Mouse (Mus musculus): Measurements from ENCODE around the gene Lman2l.
A peak's percentile ranks its signal among the peaks of the same experiment; 100 is the strongest.

The Lman2l gene

DNA sequence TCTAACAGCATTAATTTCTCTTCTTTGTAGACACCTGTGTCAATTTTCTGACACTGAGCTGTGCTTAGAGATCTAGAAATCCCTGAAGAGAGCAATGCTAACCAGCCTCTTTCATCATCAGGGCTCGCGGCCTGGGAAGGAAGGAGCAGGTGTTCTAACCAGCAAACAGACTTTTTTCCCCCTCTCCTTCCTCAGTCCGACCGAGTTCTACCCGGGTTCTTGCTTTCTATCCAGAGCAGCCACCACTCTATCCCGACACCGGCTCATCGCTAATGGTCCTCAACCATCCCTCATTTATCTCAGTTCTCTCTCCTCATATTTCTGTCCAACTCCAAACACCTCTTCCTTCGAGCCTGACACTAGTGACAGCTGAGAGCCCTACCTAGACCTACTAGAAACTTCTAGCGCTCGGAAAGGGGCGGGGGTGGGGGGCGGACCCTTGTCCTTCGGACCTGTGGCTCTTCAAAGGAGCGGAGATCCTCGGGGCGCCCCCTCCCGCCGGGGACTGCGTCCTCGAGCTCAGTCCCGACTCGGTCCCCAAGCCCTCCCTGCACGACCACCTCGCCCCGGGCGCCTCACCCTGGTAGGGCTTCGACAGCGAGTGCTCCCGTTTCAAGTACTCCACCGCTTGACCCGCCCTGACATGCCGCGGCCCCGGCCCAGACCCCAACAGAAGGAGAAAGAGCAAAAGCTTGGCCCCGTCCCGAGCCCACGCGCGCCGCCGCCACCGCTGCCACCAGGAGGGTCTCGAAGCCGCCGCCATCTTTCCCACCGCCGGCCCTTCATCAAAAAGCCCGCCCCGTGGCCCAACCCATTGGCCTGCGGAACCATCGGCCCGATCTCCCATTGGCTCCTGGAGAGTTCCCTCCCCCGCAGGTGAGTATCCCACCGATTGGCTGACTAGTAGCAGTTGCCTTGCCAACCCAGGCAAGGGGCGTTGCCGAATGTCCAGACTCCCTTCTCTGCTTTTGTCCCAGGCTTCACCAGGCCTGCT lies at the start of gene Lman2l:
TSS of gene Lman2l (minus strand) at position 801 of the 994 bp plus-strand sequence.
- peak; percentile 95 for DNase-seq (ENCODE audit: low spot score)

DNA sequence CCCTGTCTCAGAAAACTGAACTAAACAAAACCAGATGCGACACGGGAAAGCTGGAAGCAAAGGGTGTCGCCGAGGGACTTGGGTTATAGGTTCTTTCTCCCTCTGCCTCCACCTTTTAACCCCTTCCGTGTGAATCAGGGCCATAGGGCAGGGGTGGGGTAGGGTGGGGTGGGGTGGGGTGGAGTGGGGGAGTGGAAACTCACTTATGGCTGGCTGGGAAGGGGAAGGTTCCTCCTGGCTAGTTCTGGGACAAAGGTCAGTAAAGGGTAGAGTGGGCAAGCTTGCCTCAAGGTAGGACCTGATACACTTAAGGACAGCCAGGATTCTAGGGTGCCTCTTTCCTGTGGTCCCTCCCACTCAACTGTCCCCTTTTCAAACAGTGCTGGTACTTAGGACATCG lies 48.2 kb upstream of the Lman2l start:
- DNase-seq (ENCODE audit: low spot score): no peak

DNA sequence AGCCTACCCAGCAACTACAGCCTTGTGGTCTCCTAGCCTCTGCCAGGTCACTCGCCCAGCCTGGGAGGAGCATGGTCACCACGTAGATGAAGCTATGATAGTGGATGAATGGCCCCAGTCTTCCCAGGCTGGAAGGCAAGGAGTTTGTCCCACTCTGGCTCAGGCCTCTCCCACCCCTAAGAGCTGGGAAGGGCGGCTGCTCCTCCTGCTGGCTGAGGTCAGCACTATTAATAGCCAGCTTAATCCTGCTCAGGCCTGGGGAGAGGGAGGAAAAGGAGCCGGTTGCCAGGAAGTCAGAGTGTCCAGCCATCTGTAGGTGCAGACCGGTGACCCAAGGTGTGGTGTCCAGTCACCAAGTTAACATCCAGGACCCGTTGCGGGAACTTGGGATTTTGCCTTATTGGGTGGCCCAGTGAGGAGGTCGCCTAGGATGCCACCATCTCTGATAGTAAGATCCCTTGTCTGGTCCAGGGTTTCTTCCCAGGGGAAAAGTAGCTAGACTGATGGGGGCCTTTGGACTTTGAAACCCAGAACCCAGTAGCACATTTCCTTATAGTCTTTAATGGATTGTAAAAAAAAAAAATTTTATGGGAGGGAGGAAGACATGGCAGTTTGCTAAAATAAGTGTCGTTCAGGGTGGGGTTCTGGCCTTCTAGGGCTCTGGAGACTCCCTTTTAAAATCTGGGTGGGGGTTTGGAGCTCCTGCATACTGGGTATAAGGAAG lies 47.5 kb upstream of the Lman2l start:
- DNase-seq (ENCODE audit: low spot score): peak; percentile 48

DNA sequence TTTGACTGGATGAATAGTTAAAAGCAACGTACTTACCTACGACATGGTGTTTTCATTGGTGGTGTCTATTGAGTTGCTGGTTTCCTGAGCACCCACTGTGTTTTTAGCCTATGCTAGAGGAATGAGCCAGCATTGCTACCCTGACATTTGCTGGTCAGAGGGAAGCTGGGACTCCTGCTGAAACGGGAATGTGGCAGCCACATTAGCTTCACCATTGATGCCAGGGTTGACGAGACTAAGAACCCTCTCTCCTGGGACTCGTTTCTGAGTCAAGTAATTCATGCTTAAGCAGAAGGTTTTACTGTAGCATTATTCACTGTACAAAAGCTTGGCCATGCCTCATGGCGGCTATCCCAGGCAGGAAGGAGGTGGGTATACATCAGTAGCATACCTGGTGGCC lies 44.6 kb upstream of the Lman2l start:
- DNase-seq (ENCODE audit: low spot score): no peak

DNA sequence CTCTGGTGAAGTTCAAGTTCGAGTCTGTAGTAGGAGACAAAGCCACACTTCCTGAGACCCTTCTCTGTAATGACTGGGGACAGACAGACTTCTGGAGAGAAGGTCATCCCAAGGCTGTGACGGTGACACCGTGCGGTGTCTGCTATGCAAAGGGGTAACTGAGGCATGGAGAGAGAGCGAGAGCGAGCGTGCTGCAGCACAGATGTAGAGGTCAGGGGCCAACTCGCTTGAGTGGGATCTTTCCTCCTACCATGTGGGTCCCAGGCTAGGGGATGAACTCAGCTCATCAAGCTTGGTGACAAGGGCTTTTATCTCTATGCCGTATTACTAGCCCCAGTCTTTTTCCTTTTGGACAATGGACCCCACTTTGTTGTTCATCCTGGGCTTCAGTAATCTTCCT lies 42.0 kb upstream of the Lman2l start:
- DNase-seq (ENCODE audit: low spot score): no peak

DNA sequence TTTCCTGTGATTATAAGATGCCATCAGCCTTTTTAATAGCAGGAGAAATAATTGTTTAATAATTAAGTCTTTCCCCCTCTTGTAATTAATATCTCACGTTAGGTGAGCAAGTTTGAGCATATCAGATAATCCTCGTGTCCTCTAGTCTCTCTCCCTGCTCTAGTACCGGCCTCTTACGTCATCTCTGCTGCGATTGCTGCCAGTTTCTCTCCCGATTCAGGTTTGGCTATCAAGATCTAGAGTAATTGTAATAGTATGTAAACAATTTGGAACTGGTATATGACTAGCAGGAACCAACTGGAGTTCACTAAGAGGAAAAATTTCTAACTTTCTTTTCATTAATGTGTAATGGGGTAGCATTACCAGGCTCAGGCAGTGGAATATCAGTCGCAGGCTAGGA lies 40.0 kb upstream of the Lman2l start:
- no peak for DNase-seq (ENCODE audit: low spot score)

DNA sequence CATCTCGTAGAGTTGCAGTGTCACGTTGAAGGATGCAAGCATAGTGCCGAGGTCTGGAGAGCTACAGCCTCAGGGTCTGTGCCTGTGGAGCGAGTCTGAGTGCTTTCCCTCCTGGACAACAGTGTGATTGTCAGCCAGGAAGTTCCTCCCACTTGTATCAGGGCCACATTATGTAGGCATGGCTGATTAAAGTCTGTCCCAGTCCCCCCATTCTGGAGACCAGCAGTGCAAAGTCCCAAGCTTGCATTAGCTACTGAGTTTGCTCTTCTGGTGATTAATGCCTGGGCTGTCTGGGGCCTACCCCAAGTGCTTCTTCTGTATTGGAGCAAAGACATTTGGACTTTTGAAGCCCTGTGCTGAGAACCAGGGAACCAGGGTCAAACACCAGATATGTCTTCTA lies 38.8 kb upstream of the Lman2l start:
- no peak for DNase-seq (ENCODE audit: low spot score)

DNA sequence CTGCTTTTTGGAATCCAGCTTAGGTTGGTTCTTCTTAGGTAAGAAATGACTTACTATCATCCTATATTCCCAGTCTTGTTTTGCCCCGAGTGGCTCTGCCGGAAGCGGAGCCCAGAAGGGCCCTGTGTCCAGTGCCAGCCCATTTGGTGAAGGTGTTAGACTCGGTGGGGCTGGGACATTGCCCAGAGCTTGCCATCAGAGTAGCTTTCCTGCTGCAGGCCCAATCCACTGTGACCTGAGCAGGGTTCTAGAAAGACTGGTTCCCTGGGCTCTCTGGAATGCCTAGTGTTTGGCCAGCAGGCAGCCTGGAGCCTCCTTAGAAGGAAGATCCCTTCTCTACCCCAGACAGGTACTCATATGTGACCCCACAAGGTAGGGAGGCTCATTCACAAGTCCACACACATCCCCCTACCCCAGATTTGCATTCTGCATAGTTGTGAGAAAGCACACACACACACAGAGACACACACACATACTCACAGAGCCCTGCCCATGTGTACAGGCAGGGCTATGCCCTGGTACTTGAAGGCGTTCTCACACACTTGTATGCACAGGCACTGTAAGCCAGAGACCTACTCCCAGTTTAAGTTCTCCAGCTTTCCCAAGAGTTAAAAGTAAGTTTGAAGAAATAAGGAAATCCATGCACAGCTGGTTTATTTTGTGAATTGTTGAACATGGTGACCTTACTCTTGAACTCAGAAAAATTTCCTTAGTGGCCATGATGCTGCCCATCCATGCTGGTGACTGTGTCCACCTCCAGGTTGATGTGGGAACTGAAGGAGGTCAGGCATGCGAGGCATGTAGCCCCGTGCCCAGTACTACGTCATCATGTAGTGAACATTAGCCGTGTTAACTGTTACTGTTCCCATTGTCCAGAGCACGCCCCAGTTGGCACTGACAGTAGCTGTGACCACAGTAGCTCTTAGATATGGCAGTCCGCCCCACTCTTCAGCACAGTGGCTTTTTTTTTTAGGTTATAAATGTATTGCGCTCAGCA lies 35.1 kb upstream of the Lman2l start:
- no peak for DNase-seq (ENCODE audit: low spot score)

DNA sequence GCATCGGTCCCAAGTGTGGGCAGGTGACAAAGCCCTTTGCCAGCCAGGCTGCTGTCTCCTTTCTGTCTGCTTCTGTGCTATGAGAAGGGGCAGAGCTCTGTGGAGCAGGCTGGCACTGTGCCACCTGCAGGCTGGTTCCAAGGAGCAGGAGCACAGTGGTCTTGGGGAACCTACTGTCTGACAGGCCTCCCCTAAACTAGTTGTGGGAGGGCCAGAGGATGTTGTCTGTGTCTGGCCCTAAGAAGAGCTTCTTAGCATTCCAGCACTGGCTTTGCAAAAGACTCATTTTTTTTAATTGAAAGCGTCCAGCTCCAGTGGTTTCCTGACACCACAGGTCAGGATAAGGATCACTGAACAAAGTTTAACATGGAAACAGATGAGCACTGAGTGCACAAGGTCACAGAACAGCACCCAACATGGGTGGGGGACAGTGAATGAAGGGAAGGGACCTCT lies 33.3 kb upstream of the Lman2l start:
- no peak for DNase-seq (ENCODE audit: low spot score)

DNA sequence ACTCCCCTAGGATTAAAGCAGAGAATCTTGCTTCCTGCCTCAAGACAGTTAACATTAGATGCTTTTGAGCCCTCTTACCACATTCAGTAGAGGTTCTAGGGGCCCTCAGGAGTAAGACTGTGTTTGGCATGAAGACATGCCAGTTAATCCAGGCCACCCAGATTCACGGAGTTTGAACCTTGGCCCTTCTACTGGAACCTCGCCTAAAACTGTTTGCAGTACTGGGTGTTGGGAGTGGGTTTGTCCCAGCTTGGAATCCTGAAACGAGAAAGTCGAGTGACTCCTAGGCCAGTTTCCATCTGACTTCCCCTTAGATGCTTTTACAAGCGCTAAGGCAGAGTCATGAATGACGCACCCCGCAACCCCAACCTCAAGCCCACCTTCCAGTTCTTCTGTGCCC lies 31.4 kb upstream of the Lman2l start:
- DNase-seq (ENCODE audit: low spot score): no peak

DNA sequence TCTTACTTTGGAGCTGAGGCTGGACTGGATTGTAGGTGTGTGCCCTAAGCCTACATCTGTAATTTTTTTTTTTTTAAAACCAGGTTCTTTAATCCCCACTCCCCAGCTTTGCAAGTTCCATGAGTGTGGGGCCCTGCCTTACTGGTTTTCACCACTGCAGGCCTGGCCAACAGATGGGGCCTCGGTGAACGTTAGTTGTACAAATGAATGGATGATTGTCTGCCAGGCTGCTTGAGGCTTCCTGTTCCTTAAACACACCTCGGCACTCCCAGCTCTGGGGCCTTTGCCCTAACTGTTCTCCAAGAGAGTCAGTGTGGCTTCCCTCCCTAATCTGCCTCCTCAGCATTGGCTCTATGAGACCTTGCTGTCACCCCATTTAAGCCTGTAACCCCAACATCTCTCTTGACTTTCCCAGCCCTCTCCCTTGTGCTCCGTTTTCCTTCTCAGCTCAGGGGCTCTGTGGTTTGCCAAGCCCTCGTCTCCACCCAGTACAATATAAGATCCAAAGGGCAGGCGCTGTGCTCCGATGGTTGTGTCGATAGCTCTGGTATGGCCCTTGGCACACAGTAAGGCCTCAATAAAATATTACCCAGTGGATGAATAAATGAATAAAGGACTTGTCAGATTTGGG lies 30.5 kb upstream of the Lman2l start:
- no peak for DNase-seq (ENCODE audit: low spot score)

DNA sequence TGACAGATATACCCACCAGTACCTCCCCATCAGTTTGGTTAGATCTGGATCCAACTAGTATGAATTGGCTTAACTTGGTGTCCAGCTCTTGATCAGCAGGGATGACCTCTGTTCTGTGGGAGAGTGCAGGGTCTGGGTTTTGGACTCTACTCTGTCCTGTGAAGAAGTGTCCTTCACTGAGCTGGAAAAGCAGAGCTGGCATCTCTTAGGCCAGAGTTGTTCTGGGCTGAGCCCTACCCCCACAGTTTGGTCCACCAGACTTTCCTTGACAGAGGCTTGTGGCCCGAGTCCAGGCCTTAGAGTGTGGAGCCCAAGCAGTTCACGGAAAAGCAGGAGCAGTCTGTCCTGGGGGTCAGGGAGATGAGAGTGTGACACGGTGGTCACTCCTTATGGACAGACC lies 29.6 kb upstream of the Lman2l start:
- no peak for DNase-seq (ENCODE audit: low spot score)

DNA sequence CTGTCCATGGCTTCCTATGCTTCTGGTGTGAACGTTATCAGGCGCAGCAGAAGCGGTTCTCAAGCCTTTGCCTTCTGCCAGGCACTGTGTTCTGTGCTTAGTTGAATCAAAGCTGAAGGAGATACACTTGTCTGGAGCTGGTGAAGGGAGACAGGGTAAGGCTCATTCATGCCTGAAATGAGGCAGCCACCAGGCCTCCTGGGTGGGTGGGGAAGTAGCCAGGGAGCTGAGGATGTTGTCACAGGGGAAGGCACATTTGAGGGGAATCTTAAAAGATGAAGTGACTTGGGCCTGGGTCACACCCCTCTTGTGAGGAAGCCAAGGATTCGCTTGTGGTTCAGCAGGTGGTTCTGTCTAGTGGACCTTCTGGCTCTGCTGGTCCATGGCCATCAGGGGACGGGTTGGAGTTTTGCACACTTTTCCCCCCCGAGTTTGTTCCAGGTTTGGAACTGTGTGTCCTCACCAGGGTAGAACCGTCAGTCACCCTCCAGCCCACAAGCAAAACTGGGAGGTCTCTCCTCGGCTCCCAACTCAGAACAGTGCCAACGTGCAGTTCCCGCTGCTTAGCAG lies 28.2 kb upstream of the Lman2l start:
- DNase-seq (ENCODE audit: low spot score): no peak

DNA sequence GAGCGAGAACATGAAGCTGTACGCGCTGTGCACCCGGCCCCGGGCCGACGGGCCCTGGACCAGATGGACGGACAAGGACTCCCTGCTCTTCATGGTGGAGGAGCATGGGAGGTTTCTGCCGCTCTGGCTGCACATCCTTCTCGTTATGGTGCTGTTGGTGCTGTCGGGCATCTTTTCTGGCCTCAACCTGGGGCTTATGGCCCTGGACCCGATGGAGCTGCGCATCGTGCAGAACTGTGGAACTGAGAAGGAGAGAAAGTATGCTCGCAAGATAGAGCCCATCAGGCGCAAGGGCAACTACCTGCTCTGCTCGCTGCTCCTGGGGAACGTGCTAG lies 27.0 kb upstream of the Lman2l start:
- no peak for DNase-seq (ENCODE audit: low spot score)

DNA sequence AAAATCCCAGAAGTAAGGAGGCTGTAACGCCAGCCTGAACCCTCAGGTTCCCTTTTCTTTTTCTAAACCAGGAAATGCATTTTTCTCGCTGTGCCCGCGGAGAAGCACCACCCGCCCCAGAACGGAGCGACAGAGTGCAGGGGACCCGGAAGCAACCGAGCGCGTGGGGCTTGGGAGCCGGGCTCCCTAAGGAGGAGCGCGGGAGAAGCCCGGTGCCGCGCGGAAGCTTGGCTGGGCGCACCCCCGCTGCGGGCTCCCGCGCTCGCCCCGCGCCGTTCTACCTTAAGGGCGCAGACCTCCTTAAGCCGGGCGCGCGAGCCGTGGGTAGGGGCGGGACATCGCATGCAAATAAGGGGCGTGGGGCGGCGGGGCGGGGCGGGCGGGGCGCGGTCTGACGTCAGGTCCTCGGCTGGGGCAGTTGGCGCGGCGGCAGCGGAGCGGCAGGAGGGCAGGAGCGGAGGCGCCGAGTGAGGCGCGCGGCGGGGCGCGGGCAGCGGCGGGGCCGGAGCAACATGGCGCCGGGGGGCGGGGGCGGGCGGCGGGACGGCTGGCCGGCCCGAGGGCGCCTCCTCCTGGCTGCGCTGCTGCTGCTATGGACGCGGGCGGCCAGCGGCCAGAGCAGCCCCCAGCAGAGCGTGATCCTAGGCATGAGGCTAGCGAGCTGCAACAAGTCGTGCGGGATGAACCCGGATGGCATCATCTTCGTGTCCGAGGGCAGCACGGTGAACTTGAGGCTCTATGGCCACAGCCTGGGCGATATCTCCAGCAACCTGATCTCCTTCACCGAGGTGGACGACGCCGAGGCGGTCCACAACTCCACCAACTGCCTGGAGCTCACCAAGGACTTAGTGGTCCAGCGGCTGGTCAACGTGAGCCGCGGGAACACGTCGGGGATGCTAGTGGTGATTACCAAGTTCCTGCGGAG lies 26.4 kb upstream of the Lman2l start, which contains the start of gene Cnnm4:
TSS of gene Cnnm4 (plus strand) at position 440 of the 925 bp plus-strand sequence.
- DNase-seq (ENCODE audit: low spot score): peak; percentile 89

DNA sequence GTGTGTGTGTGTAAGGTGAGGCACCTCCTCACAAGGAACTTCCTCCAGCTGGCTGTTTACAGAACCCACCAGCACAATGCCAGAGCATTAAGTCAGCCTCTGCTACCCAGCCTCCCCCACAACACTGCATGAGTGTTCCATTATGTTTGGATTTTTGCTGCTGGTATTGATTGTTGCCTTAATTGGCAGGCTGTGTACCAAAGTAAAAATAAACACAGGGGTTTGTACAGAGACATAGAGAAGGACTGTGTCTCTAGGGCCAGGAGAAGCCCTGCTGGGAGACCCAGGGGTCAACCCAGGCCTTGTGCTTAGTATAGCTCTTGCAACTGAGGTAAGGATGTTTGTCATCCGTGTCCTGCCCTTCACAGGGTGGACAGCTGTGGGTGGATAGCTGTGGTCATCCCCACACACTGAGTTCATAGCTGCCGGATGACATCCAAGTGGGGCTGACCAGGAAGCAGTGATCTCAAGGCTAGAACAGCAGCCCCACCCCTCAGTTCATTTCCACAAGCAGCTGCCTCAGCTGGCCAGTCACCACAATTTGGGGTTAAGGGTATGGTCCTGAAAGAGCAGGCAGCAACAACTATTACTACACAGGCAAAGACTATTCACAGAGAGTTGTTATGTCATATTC lies 24.9 kb upstream of the Lman2l start:
- DNase-seq (ENCODE audit: low spot score): no peak

DNA sequence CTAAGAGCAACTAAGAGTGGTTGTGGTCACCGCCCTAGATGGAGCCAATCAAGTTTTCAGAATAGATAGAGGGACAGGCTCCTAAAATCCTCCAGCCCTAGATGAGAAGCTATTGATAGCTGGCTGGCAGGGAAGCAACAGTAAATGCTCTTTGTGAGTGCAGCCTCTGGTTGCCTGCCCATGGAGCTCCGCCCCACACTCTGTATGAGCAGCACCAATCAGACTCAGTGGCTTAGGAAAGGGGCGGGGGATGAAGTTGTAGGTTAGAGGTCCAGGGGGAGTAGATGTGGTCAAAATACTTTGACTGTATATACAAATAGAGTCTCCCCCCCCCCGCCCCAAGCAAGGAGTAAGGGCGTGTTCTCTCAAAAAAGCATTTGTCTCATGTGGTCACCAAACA lies 22.4 kb upstream of the Lman2l start:
- DNase-seq (ENCODE audit: low spot score): no peak

DNA sequence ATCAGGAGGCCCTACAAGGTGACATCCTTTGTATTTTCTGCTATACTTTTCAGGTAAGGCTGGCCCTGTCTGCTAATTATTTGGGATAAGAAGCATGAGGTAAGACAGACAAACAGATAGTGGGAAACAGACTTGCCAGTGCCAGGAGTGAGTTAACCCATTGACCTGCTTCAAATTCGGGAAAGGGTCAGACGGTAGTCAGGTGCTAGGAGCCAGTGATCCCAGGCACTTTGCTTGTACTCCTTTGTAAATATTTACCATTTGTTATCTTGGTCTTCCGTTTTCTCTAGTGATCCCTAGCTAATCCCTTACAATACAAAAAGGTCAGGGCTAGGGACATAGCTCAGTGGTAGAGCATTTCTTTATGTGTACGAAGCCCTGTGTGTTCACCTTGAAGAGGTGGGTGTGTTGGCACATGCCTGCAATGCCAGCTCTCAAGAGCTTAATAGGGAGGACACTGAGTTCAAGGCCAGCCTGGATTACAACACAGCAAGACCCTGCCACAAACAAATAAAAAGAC lies 20.6 kb upstream of the Lman2l start:
- DNase-seq (ENCODE audit: low spot score): no peak

DNA sequence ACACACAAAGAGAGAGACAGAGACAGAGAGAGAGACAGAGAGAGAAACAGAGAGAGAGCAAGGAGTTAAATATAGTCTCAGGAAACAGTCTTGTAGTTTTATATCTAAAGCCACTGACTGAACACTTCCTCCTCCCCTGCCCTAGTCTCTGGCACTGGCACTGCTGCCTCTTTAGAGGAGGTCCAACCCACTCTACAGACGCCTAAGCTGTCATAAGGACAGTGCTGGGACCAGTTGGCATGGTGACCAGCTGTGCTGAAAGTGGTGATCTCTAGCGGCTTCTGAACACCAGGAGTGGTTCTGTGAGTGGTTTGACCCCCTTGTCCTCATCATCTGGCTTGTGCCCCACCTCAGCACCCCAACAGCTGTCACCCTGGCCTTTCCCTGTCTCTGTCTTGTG lies 16.8 kb upstream of the Lman2l start:
- no peak for DNase-seq (ENCODE audit: low spot score)

All from ovary, postnatal 36 days (tissue).